Mouse (Mus musculus): ENCODE results near the gene Celsr2. TPM values are rescaled to one million over a fixed set of nuclear protein-coding genes. Genes with fewer than 3 reads are reported as not detected.

The Celsr2 gene
- polyA plus RNA-seq, 1 experiment from 2014 or later = 11.0 TPM

Other genes with a start within 250 kb of the Celsr2 start
- 7.9 and 8.5 TPM in 2 replicates for gene Amigo1, start 229.2 kb downstream of the Celsr2 start, polyA plus RNA-seq (2016; fragmentation: Nextera tagmentation; extraction: Ambion mirVana)
- gene Cyb561d1, start 214.3 kb downstream of the Celsr2 start, polyA plus RNA-seq (2016; fragmentation: Nextera tagmentation; extraction: Ambion mirVana) = 2.6 and 2.7 TPM in 2 replicates
- gene Atxn7l2, start 204.6 kb downstream of the Celsr2 start, polyA plus RNA-seq (2016; fragmentation: Nextera tagmentation; extraction: Ambion mirVana) = 27.2 and 29.4 TPM in 2 replicates
- 0.85 and 1.1 TPM in 2 replicates for gene Sypl2, start 188.9 kb downstream of the Celsr2 start, polyA plus RNA-seq (2016; fragmentation: Nextera tagmentation; extraction: Ambion mirVana)
- 263 and 288 TPM in 2 replicates for gene Psma5, start 158.6 kb downstream of the Celsr2 start, polyA plus RNA-seq (2016; fragmentation: Nextera tagmentation; extraction: Ambion mirVana)
- 15.8 and 18.2 TPM in 2 replicates for gene Sort1, start 131.5 kb downstream of the Celsr2 start, polyA plus RNA-seq (2016; fragmentation: Nextera tagmentation; extraction: Ambion mirVana)
- 0.13 and 0.18 TPM in 2 replicates for gene Mybphl, start 50.6 kb downstream of the Celsr2 start, polyA plus RNA-seq (2016; fragmentation: Nextera tagmentation; extraction: Ambion mirVana)
- gene Psrc1, start 31.7 kb downstream of the Celsr2 start, polyA plus RNA-seq (2016; fragmentation: Nextera tagmentation; extraction: Ambion mirVana) = 73.4 and 78.1 TPM in 2 replicates
- 125 and 127 TPM in 2 replicates for gene Sars, start 29.7 kb upstream of the Celsr2 start, polyA plus RNA-seq (2016; fragmentation: Nextera tagmentation; extraction: Ambion mirVana)
- gene 1700013F07Rik, start 118.6 kb upstream of the Celsr2 start, polyA plus RNA-seq (2016; fragmentation: Nextera tagmentation; extraction: Ambion mirVana) = 0.26 and 0.37 TPM in 2 replicates
- 0.67 and 1.3 TPM in 2 replicates for gene 5330417C22Rik, start 121.0 kb upstream of the Celsr2 start, polyA plus RNA-seq (2016; fragmentation: Nextera tagmentation; extraction: Ambion mirVana)
- gene Tmem167b, start 146.9 kb upstream of the Celsr2 start, polyA plus RNA-seq (2016; fragmentation: Nextera tagmentation; extraction: Ambion mirVana) = 44.0 and 45.1 TPM in 2 replicates
- 51.7 and 52.3 TPM in 2 replicates for gene Taf13, start 156.1 kb upstream of the Celsr2 start, polyA plus RNA-seq (2016; fragmentation: Nextera tagmentation; extraction: Ambion mirVana)
- gene Wdr47, start 175.7 kb upstream of the Celsr2 start, polyA plus RNA-seq (2016; fragmentation: Nextera tagmentation; extraction: Ambion mirVana) = 17.5 and 17.6 TPM in 2 replicates
- gene Clcc1, start 238.4 kb upstream of the Celsr2 start, polyA plus RNA-seq (2016; fragmentation: Nextera tagmentation; extraction: Ambion mirVana) = 74.8 and 77.2 TPM in 2 replicates